Mouse (Mus musculus) urinary bladder, postnatal 25 days (tissue): ENCODE data around the gene Mpdu1.
"Not testable (repeated sequence)": the region's sequence is repeated elsewhere in the genome, so short reads cannot be mapped to it uniquely, and the experiment has no call there.

Experiments
- DNase-seq: peaks from one replicate; pipeline ENCODE4 v3.0.0; 2022; ENCODE audit warnings: low spot score

The Mpdu1 gene

GRCm38 (mm10) chr11:69662213-69662966 is at the start of gene Mpdu1:
Gene Mpdu1, minus strand, starts transcription at chr11:69662642.
- DNase-seq, result peak; percentile 81

GRCm38 (mm10) chr11:69711082-69711481 is 48.6 kb upstream of the Mpdu1 start:
- no peak for DNase-seq

- no peak for DNase-seq
Observed at GRCm38 (mm10) chr11:69710470-69710869, 48.0 kb upstream of the Mpdu1 start.

- no peak for DNase-seq
Observed at GRCm38 (mm10) chr11:69709554-69710446, 47.4 kb upstream of the Mpdu1 start.

GRCm38 (mm10) chr11:69708614-69709265 is 46.3 kb upstream of the Mpdu1 start:
- no peak for DNase-seq

- DNase-seq, result no peak
Observed at GRCm38 (mm10) chr11:69707873-69708381, 45.5 kb upstream of the Mpdu1 start.

- DNase-seq, result no peak
Observed at GRCm38 (mm10) chr11:69707480-69707847, 45.0 kb upstream of the Mpdu1 start.

- peak; percentile 26 for DNase-seq
Observed at GRCm38 (mm10) chr11:69706775-69707479, 44.5 kb upstream of the Mpdu1 start.

- DNase-seq, result no peak
Observed at GRCm38 (mm10) chr11:69704613-69705010, 42.2 kb upstream of the Mpdu1 start.

GRCm38 (mm10) chr11:69703814-69704612 is 41.6 kb upstream of the Mpdu1 start:
- DNase-seq, result no peak

- not testable (repeated sequence) for DNase-seq
Observed at GRCm38 (mm10) chr11:69703381-69703780, 40.9 kb upstream of the Mpdu1 start.

- not testable (repeated sequence) for DNase-seq
Observed at GRCm38 (mm10) chr11:69702886-69703285, 40.4 kb upstream of the Mpdu1 start.

GRCm38 (mm10) chr11:69699595-69699994 is 37.2 kb upstream of the Mpdu1 start:
- no peak for DNase-seq

GRCm38 (mm10) chr11:69698574-69698973 is 36.1 kb upstream of the Mpdu1 start:
- DNase-seq, result no peak

GRCm38 (mm10) chr11:69697396-69697795 is 35.0 kb upstream of the Mpdu1 start:
- no peak for DNase-seq

- peak; percentile 58 for DNase-seq
Observed at GRCm38 (mm10) chr11:69695361-69696181, 33.1 kb upstream of the Mpdu1 start, which contains the start of the genes Tnfsf12 and Tnfsfm13. Gene Tnfsf12, minus strand, starts transcription at chr11:69695849. Gene Tnfsfm13, minus strand, starts transcription at chr11:69696098.

GRCm38 (mm10) chr11:69695046-69695360 is 32.6 kb upstream of the Mpdu1 start:
- DNase-seq, result no peak

GRCm38 (mm10) chr11:69693421-69693965 is 31.1 kb upstream of the Mpdu1 start:
- DNase-seq, result no peak

GRCm38 (mm10) chr11:69692863-69693262 is 30.4 kb upstream of the Mpdu1 start:
- no peak for DNase-seq
